Mouse (Mus musculus) E14TG2a.4 (cell line): ENCODE data around the gene Sft2d1.

ENCODE experiments used
- H3K27me3 ChIP-seq: 2 replicates; pipeline ENCODE4 v1.6.1; 2014; ENCODE audit warnings: low read length, control low read depth; ENCODE audit not compliant: insufficient read depth
- H3K36me3 ChIP-seq: 2 replicates; pipeline ENCODE4 v1.6.1; 2014; ENCODE audit warnings: low read length, control low read depth; ENCODE audit not compliant: insufficient read depth
- H3K4me1 ChIP-seq: replicated peaks from 2 replicates; pipeline ENCODE4 v1.6.1; 2014; ENCODE audit warnings: low read depth, low read length, control low read depth
- H3K4me3 ChIP-seq: replicated peaks from 2 replicates; pipeline ENCODE4 v1.5.1; 2014; ENCODE audit warnings: mild to moderate bottlenecking, low read length
- H3K9me3 ChIP-seq: 2 replicates; pipeline ENCODE4 v1.6.1; 2014; ENCODE audit warnings: low read length, control low read depth
- CTCF ChIP-seq: conservative IDR thresholded peaks from 2 replicates; pipeline ENCODE4 v1.5.1; 2014; ENCODE audit warnings: low read length
- NANOG ChIP-seq: IDR thresholded peaks from 2 replicates; pipeline ENCODE4 v1.6.1; 2014; ENCODE audit warnings: borderline replicate concordance, low read length, mixed read lengths
- POU5F1 ChIP-seq: IDR thresholded peaks from 2 replicates; pipeline ENCODE4 v1.6.1; 2014; ENCODE audit warnings: low read length, borderline replicate concordance

The Sft2d1 gene

GRCm38 (mm10) chr17:8296313-8296844 is 14.5 kb upstream of the Sft2d1 start:
- Histone ChIP-seq H3K9me3 (no peaks in the 10 kb centered on the region), H3K4me3 (no peak overlapping the region), H3K4me1 (peaks cover 4% of the 10 kb centered on the region; the same call in 1 of the 2 replicates), H3K27me3 (no peaks in the 10 kb centered on the region), H3K36me3 (peaks cover 17% of the 10 kb centered on the region)
- TF ChIP-seq CTCF (no peak), NANOG (no peak), POU5F1 (no peak)

- H3K36me3 ChIP-seq: peaks cover 17% of the 10 kb centered on the region
- H3K27me3 ChIP-seq: no peaks in the 10 kb centered on the region
- H3K4me1 ChIP-seq: peaks cover 4% of the 10 kb centered on the region; the same call in 1 of the 2 replicates
- H3K9me3 ChIP-seq: no peaks in the 10 kb centered on the region
- TF ChIP-seq CTCF (no peak), POU5F1 (no peak), NANOG (no peak)
- H3K4me3 ChIP-seq: no peak overlapping the region
Measured at GRCm38 (mm10) chr17:8297746-8298145, 13.2 kb upstream of the Sft2d1 start.

GRCm38 (mm10) chr17:8298281-8298680 is 12.6 kb upstream of the Sft2d1 start:
- H3K27me3 ChIP-seq: no peaks in the 10 kb centered on the region
- H3K36me3 ChIP-seq: peaks cover 17% of the 10 kb centered on the region
- H3K4me3 ChIP-seq: no peak overlapping the region
- peaks cover 4% of the 10 kb centered on the region; the same call in 1 of the 2 replicates for H3K4me1 ChIP-seq
- no peaks in the 10 kb centered on the region for H3K9me3 ChIP-seq
- TF ChIP-seq POU5F1 (no peak), NANOG (no peak), CTCF (no peak)

GRCm38 (mm10) chr17:8299524-8299923 is 11.4 kb upstream of the Sft2d1 start:
- no peak for TF ChIP-seq CTCF
- no peak for TF ChIP-seq POU5F1
- no peak for TF ChIP-seq NANOG
- Histone ChIP-seq H3K27me3 (0 out of 2 replicates have a peak, but pooled peaks cover 4% of the 10 kb centered on the region), H3K4me3 (no peak overlapping the region), H3K4me1 (peaks cover 4% of the 10 kb centered on the region; the same call in 1 of the 2 replicates), H3K9me3 (no peaks in the 10 kb centered on the region), H3K36me3 (peaks cover 17% of the 10 kb centered on the region)

GRCm38 (mm10) chr17:8301515-8301914 is 9.4 kb upstream of the Sft2d1 start:
- H3K27me3 ChIP-seq: 0 out of 2 replicates have a peak, but pooled peaks cover 4% of the 10 kb centered on the region
- H3K9me3 ChIP-seq: no peaks in the 10 kb centered on the region
- H3K4me3 ChIP-seq: no peak overlapping the region
- TF ChIP-seq POU5F1 (no peak), NANOG (no peak), CTCF (no peak)
- H3K4me1 ChIP-seq: peaks cover 4% of the 10 kb centered on the region; the same call in 1 of the 2 replicates
- peaks cover 13% of the 10 kb centered on the region for H3K36me3 ChIP-seq

- no peak for TF ChIP-seq CTCF
- no peak for TF ChIP-seq NANOG
- TF ChIP-seq POU5F1: no peak
- peaks cover 9% of the 10 kb centered on the region; the same call in 1 of the 2 replicates for H3K27me3 ChIP-seq
- H3K4me1 ChIP-seq: peaks cover 4% of the 10 kb centered on the region; the same call in 1 of the 2 replicates
- no peak overlapping the region for H3K4me3 ChIP-seq
- H3K36me3 ChIP-seq: peaks cover 5% of the 10 kb centered on the region
- no peaks in the 10 kb centered on the region for H3K9me3 ChIP-seq
Measured at GRCm38 (mm10) chr17:8302772-8303438, 8.0 kb upstream of the Sft2d1 start.

- Histone ChIP-seq H3K4me3 (no peak overlapping the region), H3K27me3 (peaks cover 14% of the 10 kb centered on the region), H3K9me3 (no peaks in the 10 kb centered on the region), H3K4me1 (peaks cover 4% of the 10 kb centered on the region; the same call in 1 of the 2 replicates), H3K36me3 (no peaks in the 10 kb centered on the region)
- no peak for TF ChIP-seq NANOG
- TF ChIP-seq CTCF: no peak
- TF ChIP-seq POU5F1: no peak
Measured at GRCm38 (mm10) chr17:8303671-8304070, 7.2 kb upstream of the Sft2d1 start.

GRCm38 (mm10) chr17:8305801-8306200 is 5.1 kb upstream of the Sft2d1 start:
- peaks cover 14% of the 10 kb centered on the region for H3K27me3 ChIP-seq
- peaks cover 7% of the 10 kb centered on the region; the same call in 1 of the 2 replicates for H3K4me1 ChIP-seq
- TF ChIP-seq POU5F1: no peak
- TF ChIP-seq CTCF: peak; percentile 21

More at GRCm38 (mm10) chr17:8305801-8306200, 5.1 kb upstream of the Sft2d1 start:
- H3K4me3 ChIP-seq: no peak overlapping the region
- H3K9me3 ChIP-seq: no peaks in the 10 kb centered on the region
- H3K36me3 ChIP-seq: no peaks in the 10 kb centered on the region
